8 mouse cellular contexts compared by ENCODE assay signal in the genomic region with DNA sequence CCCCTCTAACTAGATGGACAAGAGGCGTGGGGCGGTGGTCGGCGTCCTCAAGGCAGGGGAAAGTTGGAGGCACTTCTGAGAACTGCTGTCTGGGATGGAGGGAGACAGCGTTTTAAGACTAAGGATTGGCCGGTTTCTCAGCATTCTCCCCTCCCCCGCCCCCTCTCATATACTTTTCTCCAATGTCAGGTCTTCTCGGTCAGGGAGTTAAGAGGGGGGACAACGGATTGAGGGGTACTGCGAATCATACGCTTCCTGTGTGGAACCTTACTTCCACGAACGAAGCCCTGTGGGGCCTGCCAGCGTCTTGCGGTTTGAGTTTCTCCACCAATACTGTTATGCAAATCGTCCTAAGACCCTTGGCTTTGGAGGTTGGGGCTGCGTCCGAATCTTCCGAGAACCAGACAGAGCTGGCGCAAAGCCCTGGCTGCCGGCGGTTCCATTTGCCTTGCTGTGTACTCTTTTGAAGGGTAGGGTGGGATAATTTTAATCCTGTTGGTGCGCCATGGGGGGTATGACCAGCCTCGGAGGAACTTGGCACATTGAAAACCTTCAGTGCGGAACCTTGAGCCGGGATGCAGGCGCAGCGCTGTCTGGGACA. TPM values are rescaled to one million over a fixed set of nuclear protein-coding genes. Genes with fewer than 3 reads are reported as not detected.
DNase-seq lines count a peak whose midpoint lies in the region; ATAC-seq and TF ChIP-seq lines count a peak whose summit lies in the region.

No protein-coding gene starts in this region.

- no peaks in the 10 kb centered on the region for H3K36me3 ChIP-seq in hindbrain, embryonic 16.5 days (ENCODE audit: control insufficient read depth, insufficient read depth, low read length)
- H3K36me3 ChIP-seq in liver, embryonic 12.5 days = no peaks in the 10 kb centered on the region
- H3K36me3 ChIP-seq in myocyte (ENCODE audit: control insufficient read depth, insufficient read depth) = no peaks in the 10 kb centered on the region

- H3K79me2 ChIP-seq in myocyte (ENCODE audit: control insufficient read depth, insufficient read depth) = no peaks in the 10 kb centered on the region

- peak overlapping the region; percentile 25 for H3ac ChIP-seq in myocyte (ENCODE audit: control insufficient read depth, insufficient read length)

- ATAC-seq in hindbrain, embryonic 16.5 days = peak; percentile 35; the same call in 1 of the 2 replicates
- ATAC-seq in liver, embryonic 12.5 days = no peak

- H3K4me2 ChIP-seq in hindbrain, embryonic 16.5 days (ENCODE audit: low read length) = peak overlapping the region; percentile 100
- H3K4me2 ChIP-seq in liver, embryonic 12.5 days = peak overlapping the region; percentile 99
- H3K4me2 ChIP-seq in myocyte (ENCODE audit: low read depth) = peak overlapping the region; percentile 92

- no peak overlapping the region for H3K9ac ChIP-seq in hindbrain, embryonic 16.5 days (ENCODE audit: low read depth, low read length)
- peak overlapping the region; percentile 76 for H3K9ac ChIP-seq in liver, embryonic 12.5 days

- peak overlapping the region; percentile 100 for H3K4me3 ChIP-seq in bone marrow, adult 2 months (replicated peaks; ENCODE audit: control insufficient read depth, low read depth, low read length)
- H3K4me3 ChIP-seq in hindbrain, embryonic 16.5 days (ENCODE audit: low read length) = peak overlapping the region; percentile 67
- H3K4me3 ChIP-seq in liver, embryonic 12.5 days = peak overlapping the region; percentile 72
- H3K4me3 ChIP-seq in myocyte = peak overlapping the region; percentile 82

- under 1% methylated on average over 28 of the region's 28 CpGs for WGBS in bone marrow, adult 2 months
- WGBS in hindbrain, embryonic 16.5 days = 2% methylated on average over 27 of the region's 28 CpGs
- 2% methylated on average over 28 of the region's 28 CpGs for WGBS in liver, embryonic 12.5 days (ENCODE audit: insufficient replicate concordance)

- H3K27me3 ChIP-seq in hindbrain, embryonic 16.5 days (replicated peaks; ENCODE audit: control insufficient read depth, insufficient read depth, low read length) = peaks cover 11% of the 10 kb centered on the region
- H3K27me3 ChIP-seq in liver, embryonic 12.5 days (replicated peaks) = peaks cover 68% of the 10 kb centered on the region
- H3K27me3 ChIP-seq in myocyte (ENCODE audit: control insufficient read depth, insufficient read depth, insufficient read length) = no peaks in the 10 kb centered on the region

- peaks cover 2% of the 10 kb centered on the region for H3K4me1 ChIP-seq in bone marrow, adult 2 months (ENCODE audit: control insufficient read depth, insufficient read depth, low read length)
- H3K4me1 ChIP-seq in hindbrain, embryonic 16.5 days (ENCODE audit: control insufficient read depth, insufficient read depth, low read depth, low read length) = peaks cover 19% of the 10 kb centered on the region
- H3K4me1 ChIP-seq in liver, embryonic 12.5 days = peaks cover 25% of the 10 kb centered on the region

- peak overlapping the region; percentile 92 for H3K27ac ChIP-seq in bone marrow, adult 2 months (ENCODE audit: control insufficient read depth, insufficient read depth, low read depth, low read length, poor library complexity)
- H3K27ac ChIP-seq in hindbrain, embryonic 16.5 days (ENCODE audit: low read depth, low read length) = no peak overlapping the region
- H3K27ac ChIP-seq in liver, embryonic 12.5 days = no peak overlapping the region

- peak; percentile 40 to 82 for DNase-seq in adrenal gland, adult (ENCODE audit: inconsistent age in 2 of 2, low spot score in 1 of 2)
- no peak for DNase-seq in adrenal gland, postnatal 25 days
- peak; percentile 12 for DNase-seq in forelimb bud, embryonic 11.5 days (ENCODE audit: low read depth, low spot score)
- peak; percentile 46 for DNase-seq in thymus, postnatal 4 days

- TF ChIP-seq POLR2A in bone marrow, adult 2 months (IDR thresholded peaks at IDR 0.05; ENCODE audit: borderline replicate concordance, control insufficient read depth, low read depth, low read length) = no peak; the same call in 1 of the 2 replicates
- no peak for TF ChIP-seq POLR2A in myocyte (IDR thresholded peaks at IDR 0.05; ENCODE audit: insufficient read length, low read depth)

- no peaks in the 10 kb centered on the region for H3K9me3 ChIP-seq in hindbrain, embryonic 16.5 days (ENCODE audit: control insufficient read depth, low read length)
- H3K9me3 ChIP-seq in liver, embryonic 12.5 days (replicated peaks) = no peaks in the 10 kb centered on the region

- TF ChIP-seq CTCF in bone marrow, adult 2 months (IDR thresholded peaks at IDR 0.05; ENCODE audit: control insufficient read depth, insufficient read depth, low read length) = no peak

TF ChIP-seq in myocyte, 11 proteins besides CTCF, POLR2A, EP300 and RAD21:
- no peak for TF ChIP-seq TCF3 (IDR thresholded peaks at IDR 0.05; ENCODE audit: insufficient read length, low read depth)
- no peak for TF ChIP-seq MYOD1 (IDR thresholded peaks at IDR 0.05; ENCODE audit: control insufficient read depth in 1 of 3, insufficient read length in 2 of 3, low read depth in 2 of 3)
- no peak for TF ChIP-seq E2F4 (IDR thresholded peaks at IDR 0.05; ENCODE audit: insufficient read depth)
- TF ChIP-seq REST (IDR thresholded peaks at IDR 0.05; ENCODE audit: insufficient read depth, insufficient read length) = no peak
- no peak for TF ChIP-seq CEBPB (IDR thresholded peaks at IDR 0.05; ENCODE audit: insufficient read depth, poor library complexity, severe bottlenecking)
- no peak for TF ChIP-seq MAX (IDR thresholded peaks at IDR 0.05; ENCODE audit: low read depth)
- TF ChIP-seq USF1 (IDR thresholded peaks at IDR 0.05; ENCODE audit: low read depth) = no peak
- no peak for TF ChIP-seq POLR2AphosphoS2 (IDR thresholded peaks at IDR 0.05; ENCODE audit: insufficient read length, low read depth)
- no peak for TF ChIP-seq MYOG (IDR thresholded peaks at IDR 0.05; ENCODE audit: control insufficient read depth in 1 of 3, insufficient read depth in 1 of 3, insufficient read length in 2 of 3, low read depth in 2 of 3)
- TF ChIP-seq TCF12 (IDR thresholded peaks at IDR 0.05; ENCODE audit: insufficient read depth, poor library complexity, severe bottlenecking) = no peak
- TF ChIP-seq SRF (IDR thresholded peaks at IDR 0.05; ENCODE audit: control insufficient read depth, insufficient read length, low read depth) = no peak

RNA-seq across cellular contexts. Expression of a gene that starts 1.0 kb away (rescaled TPM):
- total RNA-seq in adrenal gland, postnatal 25 days (2021) = 41.3 and 53.3 TPM in 2 replicates
- 25.1 and 41.4 TPM in 2 replicates for polyA plus RNA-seq in bone marrow, adult 2 months (2011; ENCODE audit: insufficient read depth, insufficient read length, low replicate concordance, missing spikeins)
- 1.9 and 3.0 TPM in 2 replicates for polyA plus RNA-seq in hindbrain, embryonic 16.5 days (2015; fragmentation: Nextera tagmentation; extraction: Ambion mirVana)
- 17.0 and 19.5 TPM in 2 replicates for polyA plus RNA-seq in liver, embryonic 12.5 days (2016; fragmentation: Nextera tagmentation; extraction: Ambion mirVana)
- polyA plus RNA-seq in myocyte (2012; fragmentation: generic; extraction: Trizol) = 16.4 TPM

RNA-seq across cellular contexts. Expression of a gene that starts 37.3 kb away (rescaled TPM):
- not detected in 2 replicates for total RNA-seq in adrenal gland, postnatal 25 days (2021)
- polyA plus RNA-seq in bone marrow, adult 2 months (2011; ENCODE audit: insufficient read depth, insufficient read length, low replicate concordance, missing spikeins) = not detected in 2 replicates
- 0.15 and 0.28 TPM in 2 replicates for polyA plus RNA-seq in hindbrain, embryonic 16.5 days (2015; fragmentation: Nextera tagmentation; extraction: Ambion mirVana)
- not detected in 2 replicates for polyA plus RNA-seq in liver, embryonic 12.5 days (2016; fragmentation: Nextera tagmentation; extraction: Ambion mirVana)
- not detected for polyA plus RNA-seq in myocyte (2012; fragmentation: generic; extraction: Trizol)
